Mouse (Mus musculus): ENCODE results near the gene Hmgxb4. TPM values are rescaled to one million over a fixed set of nuclear protein-coding genes. Genes with fewer than 3 reads are reported as not detected.

The Hmgxb4 gene
- total and polyA plus RNA-seq, 3 experiments: 21.8 to 32.6 TPM; not detected in 1

GRCm38 (mm10) chr8:75060815-75061214, 67.7 kb downstream of the Hmgxb4 start:
- no peak overlapping the region for H3K27ac ChIP-seq (ENCODE audit: control insufficient read depth, low read depth, low read length)
- no peaks in the 10 kb centered on the region for H3K27me3 ChIP-seq (ENCODE audit: control insufficient read depth in 1 of 2, insufficient read depth in 2 of 2, low read length in 2 of 2)
- no peaks in the 10 kb centered on the region for H3K79me2 ChIP-seq (ENCODE audit: control insufficient read depth, insufficient read depth, low read length, poor library complexity)
- no peaks in the 10 kb centered on the region for H3K36me3 ChIP-seq (ENCODE audit: control insufficient read depth in 1 of 2, insufficient read depth in 2 of 2, low read length in 2 of 2)
- H3K4me3 ChIP-seq (ENCODE audit: control insufficient read depth in 1 of 2, insufficient read depth in 1 of 2, low read depth in 2 of 2, low read length in 2 of 2): no peak overlapping the region
- no peaks in the 10 kb centered on the region for H3K9me3 ChIP-seq (replicated peaks; ENCODE audit: insufficient read depth, low read length)
- TF ChIP-seq MXI1 (IDR thresholded peaks at IDR 0.05; ENCODE audit: low read depth, low read length) (no peak), MAZ (IDR thresholded peaks at IDR 0.05; ENCODE audit: low read depth, low read length) (no peak), MAFK (IDR thresholded peaks at IDR 0.05; ENCODE audit: borderline replicate concordance, low read depth, low read length) (no peak), CTCF (IDR thresholded peaks at IDR 0.05 in 2 of 3, conservative IDR thresholded peaks at IDR 0.05 in 1 of 3; ENCODE audit: control insufficient read depth in 1 of 3, insufficient read depth in 1 of 3, low read depth in 2 of 3, low read length in 3 of 3, poor library complexity in 1 of 3, severe bottlenecking in 1 of 3) (no peak), NRF1 (IDR thresholded peaks at IDR 0.05; ENCODE audit: insufficient read depth, low read depth, low read length, poor library complexity, severe bottlenecking) (no peak), ELF1 (IDR thresholded peaks at IDR 0.05; ENCODE audit: low read depth, low read length) (no peak), POLR2A (IDR thresholded peaks at IDR 0.05; ENCODE audit: control insufficient read depth in 1 of 2, insufficient read depth in 1 of 2, low read depth in 1 of 2, low read length in 2 of 2, poor library complexity in 1 of 2) (no peak), E2F4 (IDR thresholded peaks at IDR 0.05; ENCODE audit: borderline replicate concordance, low read depth, low read length) (no peak), ZNF384 (IDR thresholded peaks at IDR 0.05; ENCODE audit: low read depth, low read length) (no peak), SMC3 (IDR thresholded peaks at IDR 0.05; ENCODE audit: low read depth, low read length) (no peak), UBTF (IDR thresholded peaks at IDR 0.05; ENCODE audit: borderline replicate concordance, insufficient read depth, low read depth, low read length) (no peak), JUND (IDR thresholded peaks at IDR 0.05; ENCODE audit: low read depth, low read length) (no peak), MYB (IDR thresholded peaks at IDR 0.05; ENCODE audit: low read depth, low read length) (no peak), ZC3H11A (IDR thresholded peaks at IDR 0.05; ENCODE audit: low read depth, low read length) (no peak), HCFC1 (IDR thresholded peaks at IDR 0.05; ENCODE audit: low read depth, low read length) (no peak), ETS1 (IDR thresholded peaks at IDR 0.05; ENCODE audit: low read depth, low read length) (no peak), USF1 (IDR thresholded peaks at IDR 0.05; ENCODE audit: low read depth, low read length) (no peak)
- H3K9ac ChIP-seq (ENCODE audit: control insufficient read depth, low read depth, low read length, poor library complexity, severe bottlenecking): no peak overlapping the region
- no peak for DNase-seq (ENCODE audit: low read depth, low spot score)
- H3K4me1 ChIP-seq (ENCODE audit: control insufficient read depth in 1 of 2, insufficient read depth in 2 of 2, low read length in 2 of 2): no peaks in the 10 kb centered on the region

- DNase-seq (ENCODE audit: low read depth, low spot score): no peak
- H3K9ac ChIP-seq (ENCODE audit: control insufficient read depth, low read depth, low read length, poor library complexity, severe bottlenecking): no peak overlapping the region
- TF ChIP-seq ZMIZ1 (IDR thresholded peaks at IDR 0.05; ENCODE audit: low read depth, low read length): no peak
- TF ChIP-seq TAL1 (IDR thresholded peaks at IDR 0.05; ENCODE audit: low read length): no peak
- no peaks in the 10 kb centered on the region for H3K79me2 ChIP-seq (ENCODE audit: control insufficient read depth, insufficient read depth, low read length, poor library complexity)
- no peaks in the 10 kb centered on the region for H3K36me3 ChIP-seq (ENCODE audit: control insufficient read depth in 1 of 2, insufficient read depth in 2 of 2, low read length in 2 of 2)
- no peaks in the 10 kb centered on the region for H3K9me3 ChIP-seq (replicated peaks; ENCODE audit: insufficient read depth, low read length)
- H3K27ac ChIP-seq (ENCODE audit: control insufficient read depth, low read depth, low read length): no peak overlapping the region
- H3K4me3 ChIP-seq (ENCODE audit: control insufficient read depth in 1 of 2, insufficient read depth in 1 of 2, low read depth in 2 of 2, low read length in 2 of 2): no peak overlapping the region
- H3K4me1 ChIP-seq (ENCODE audit: control insufficient read depth in 1 of 2, insufficient read depth in 2 of 2, low read length in 2 of 2): no peaks in the 10 kb centered on the region
- no peaks in the 10 kb centered on the region for H3K27me3 ChIP-seq (ENCODE audit: control insufficient read depth in 1 of 2, insufficient read depth in 2 of 2, low read length in 2 of 2)
These were observed 70.1 kb downstream of the Hmgxb4 start for GRCm38 (mm10) chr8:75063290-75063689.
